Mouse (Mus musculus) c-Kit-positive CD71-positive TER-119-positive erythroid progenitor cells, embryonic 14.5 days (primary cell): ENCODE measurements around the gene Map3k19.
A peak's percentile ranks its signal among the peaks of the same experiment; 100 is the strongest.

ENCODE experiments used
- DNase-seq: peaks from one replicate; pipeline ENCODE4 v3.0.0-alpha.2; 2013; ENCODE audit warnings: low spot score

Gene Map3k19

DNA sequence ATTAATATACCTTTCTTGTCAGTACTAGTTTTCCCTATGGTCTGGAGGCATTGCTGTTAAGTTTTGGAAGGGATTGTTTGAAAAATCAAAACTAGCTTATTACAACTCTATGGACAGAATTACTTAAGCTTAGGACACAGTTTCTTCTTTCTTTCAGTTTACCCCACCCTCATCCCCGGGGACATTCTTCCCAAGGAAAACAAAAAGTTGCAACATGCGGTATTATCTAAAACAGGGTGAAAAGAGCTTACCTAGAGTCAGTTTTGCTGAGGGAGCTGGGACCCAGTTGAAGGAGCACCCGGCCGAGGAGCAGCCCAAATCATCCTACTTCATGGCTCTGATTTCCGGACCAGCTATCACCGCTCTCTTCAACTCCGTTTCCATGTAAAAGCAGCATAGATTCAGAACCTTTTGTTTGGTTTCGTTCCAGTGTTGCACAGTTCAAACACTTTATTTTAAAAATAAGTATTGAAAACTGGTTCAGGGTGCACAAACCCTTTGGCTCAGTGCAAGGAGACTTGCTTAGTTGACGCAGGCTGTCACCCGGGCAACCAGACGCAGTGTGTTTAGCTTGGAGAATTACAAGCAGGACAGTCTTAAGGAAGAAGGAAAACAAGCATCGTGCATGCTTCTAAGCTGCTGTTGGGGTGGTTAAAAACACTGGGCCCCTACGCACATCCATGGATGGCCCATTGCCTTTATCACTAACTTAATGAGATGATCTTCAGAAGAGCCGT, at the start of gene Map3k19:
TSS of gene Map3k19 (minus strand) at position 546 of the 737 bp plus-strand sequence.
- DNase-seq, result no peak

DNA sequence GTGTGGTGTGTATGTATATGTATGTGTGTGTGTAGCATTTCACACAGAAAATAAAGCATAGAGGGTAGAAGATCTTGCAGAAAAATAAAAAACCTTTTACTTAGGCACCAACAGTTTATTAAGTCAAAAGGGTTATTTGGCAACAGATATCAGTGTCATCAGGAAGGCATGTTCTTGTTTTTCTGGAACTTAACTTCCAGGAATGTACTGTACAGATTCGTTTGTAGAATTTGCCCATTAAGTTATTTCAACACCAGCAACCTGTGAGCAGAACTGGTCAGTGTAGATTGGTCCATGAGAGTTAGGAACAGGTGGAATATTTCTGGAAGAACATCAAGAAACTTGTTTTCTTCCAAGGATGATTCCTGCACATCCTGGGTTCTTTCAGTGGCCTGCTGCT, 44.6 kb upstream of the Map3k19 start:
- no peak for DNase-seq

DNA sequence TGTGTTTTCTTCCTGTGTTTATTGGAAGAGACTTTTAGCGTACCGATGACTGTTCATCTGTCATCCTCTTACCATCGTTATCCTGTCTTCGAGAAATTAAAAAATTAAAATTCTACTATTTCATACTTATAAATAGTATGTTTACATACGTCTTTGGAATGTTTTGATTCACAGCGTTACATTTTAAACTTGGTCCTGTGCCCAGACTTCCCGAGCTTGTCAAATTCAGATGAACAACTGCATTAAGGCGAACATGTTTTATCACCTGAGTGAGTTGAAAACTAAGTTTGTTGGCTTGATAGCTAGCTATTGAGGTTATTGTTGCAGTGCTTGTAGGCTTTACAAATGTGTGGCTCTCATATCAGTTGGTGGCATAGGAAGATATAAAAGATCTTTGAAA, 14.4 kb upstream of the Map3k19 start:
- DNase-seq, result peak; percentile 14

DNA sequence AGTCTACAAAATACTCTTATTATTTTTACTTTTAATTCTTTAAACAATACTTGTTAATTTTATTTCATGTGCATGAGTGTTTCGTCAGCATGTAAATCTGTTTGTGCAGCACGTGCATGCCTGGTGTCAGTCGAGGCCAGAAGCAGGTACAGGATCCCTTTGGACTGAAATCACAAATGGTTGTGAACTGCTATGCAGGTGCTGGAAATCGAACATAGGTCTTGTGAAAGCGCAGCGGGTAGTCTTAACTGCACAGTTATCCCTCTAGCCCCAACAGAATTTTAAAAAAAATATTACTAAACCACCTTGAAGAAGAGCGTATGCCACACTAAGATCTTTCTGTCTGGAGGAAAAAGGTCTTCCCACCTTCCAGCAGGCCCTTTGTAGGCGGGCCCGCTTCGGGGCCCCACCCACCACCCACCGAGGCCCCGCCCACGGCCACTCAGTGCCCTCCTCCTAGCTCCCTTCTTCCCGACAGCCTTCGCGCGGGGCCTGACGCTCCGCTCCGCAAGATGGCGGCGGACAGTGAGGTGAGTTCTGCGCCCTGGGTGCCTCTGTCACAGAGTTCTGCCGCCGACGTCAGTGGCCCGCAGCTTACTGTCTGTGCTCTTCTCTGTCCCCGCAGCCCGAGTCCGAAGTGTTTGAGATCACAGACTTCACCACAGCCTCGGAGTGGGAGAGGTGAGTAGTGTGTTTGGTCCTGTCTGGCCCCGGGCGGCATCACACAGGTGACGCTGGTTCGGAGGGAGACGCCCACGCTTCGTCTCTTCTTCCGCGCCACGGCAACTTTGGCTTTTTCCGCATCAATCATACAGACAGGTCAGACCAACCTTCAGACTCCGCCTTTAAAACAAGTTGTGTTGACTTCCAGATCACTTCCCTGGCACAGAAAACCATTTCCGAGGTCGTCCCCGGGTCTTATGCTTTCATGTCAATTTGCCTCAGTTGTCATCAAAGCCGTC, 13.8 kb upstream of the Map3k19 start, which contains the start of gene Rab3gap1:
TSS of gene Rab3gap1 (plus strand) at position 474 of the 962 bp plus-strand sequence.
- DNase-seq, result peak; percentile 86

DNA sequence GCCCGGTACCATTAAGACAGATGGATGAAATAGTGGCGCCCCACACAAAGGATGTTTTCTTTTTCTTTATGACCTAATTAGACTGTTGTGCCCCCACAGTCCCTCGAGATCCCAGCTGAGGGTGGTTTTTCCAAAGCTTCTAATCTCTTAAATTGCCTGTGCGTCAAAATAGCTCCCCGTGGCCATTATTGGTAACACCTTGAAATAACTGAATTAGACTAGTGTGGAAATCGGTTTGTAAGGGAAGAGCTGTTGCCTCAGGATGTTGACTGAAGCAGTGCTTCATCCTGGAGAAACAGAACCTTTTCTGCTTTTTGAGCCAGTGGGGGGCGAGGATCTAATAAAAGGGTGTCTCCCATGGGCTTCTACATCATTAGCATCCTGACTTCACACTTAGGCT, 9.0 kb upstream of the Map3k19 start:
- DNase-seq, result no peak

DNA sequence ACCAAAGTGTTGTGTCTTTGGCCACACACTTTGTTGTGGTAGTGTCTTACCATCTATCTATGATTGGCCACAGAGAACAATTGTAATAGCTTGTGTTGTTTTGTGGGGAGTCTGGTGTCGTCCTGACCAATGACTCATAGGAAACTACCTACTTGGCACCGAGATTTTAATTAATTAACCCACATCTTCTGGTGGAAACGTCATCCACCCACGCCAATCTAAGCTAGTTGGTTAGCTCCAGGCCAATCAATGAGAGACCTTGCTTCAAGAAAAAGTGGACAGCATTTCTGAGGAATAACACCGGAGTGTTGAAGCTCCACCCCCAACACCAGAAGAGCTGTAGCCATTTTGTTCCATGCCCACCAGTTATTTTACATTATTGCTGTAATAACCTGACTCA, 7.1 kb upstream of the Map3k19 start:
- no peak for DNase-seq

DNA sequence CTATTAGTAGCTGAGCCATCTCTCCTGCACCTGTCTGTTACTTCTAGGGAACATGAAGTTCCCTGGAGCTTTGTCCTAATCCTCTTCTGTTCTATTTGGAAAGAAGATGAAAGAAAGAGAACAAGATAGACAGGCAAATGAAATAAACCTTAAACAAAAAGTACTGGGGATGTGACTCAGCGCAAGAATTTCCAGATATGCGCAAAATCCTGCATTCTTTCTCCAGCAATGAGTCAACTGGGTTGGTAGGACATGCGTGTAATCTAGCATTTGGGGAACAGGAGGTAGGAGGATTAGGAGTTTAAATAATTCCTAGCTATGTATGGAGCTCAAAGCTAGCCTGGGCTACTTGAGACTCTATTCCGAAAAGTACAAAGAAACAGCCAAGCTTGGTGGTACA, 5.7 kb upstream of the Map3k19 start:
- no peak for DNase-seq

DNA sequence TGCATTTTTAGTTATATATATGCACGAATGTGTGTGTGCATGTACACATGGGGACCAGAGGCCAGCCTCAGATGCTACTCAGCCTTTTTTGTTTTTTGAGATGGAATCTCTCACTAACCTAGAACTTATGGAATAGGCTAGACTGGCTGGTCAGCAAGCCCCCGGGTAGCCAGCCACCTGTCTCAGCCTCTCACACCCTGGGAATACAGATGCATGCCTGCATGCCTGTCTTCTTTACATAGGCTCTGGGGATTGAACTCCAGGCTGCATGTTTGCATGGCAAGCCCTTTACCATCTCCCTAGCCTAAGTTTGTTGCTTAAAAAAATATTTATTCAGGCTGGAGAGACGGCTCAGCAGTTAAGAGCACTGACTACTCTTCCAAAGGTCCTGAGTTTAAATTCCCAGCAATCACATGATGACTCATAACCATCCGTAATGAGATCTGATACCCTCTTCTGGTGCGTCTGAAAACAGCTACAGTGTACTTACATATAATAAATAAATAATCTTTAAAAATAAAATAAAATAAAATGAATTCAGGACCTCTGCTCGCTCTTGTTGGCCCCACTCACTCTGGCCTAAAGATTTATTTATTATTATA, 5.1 kb upstream of the Map3k19 start:
- DNase-seq, result no peak

DNA sequence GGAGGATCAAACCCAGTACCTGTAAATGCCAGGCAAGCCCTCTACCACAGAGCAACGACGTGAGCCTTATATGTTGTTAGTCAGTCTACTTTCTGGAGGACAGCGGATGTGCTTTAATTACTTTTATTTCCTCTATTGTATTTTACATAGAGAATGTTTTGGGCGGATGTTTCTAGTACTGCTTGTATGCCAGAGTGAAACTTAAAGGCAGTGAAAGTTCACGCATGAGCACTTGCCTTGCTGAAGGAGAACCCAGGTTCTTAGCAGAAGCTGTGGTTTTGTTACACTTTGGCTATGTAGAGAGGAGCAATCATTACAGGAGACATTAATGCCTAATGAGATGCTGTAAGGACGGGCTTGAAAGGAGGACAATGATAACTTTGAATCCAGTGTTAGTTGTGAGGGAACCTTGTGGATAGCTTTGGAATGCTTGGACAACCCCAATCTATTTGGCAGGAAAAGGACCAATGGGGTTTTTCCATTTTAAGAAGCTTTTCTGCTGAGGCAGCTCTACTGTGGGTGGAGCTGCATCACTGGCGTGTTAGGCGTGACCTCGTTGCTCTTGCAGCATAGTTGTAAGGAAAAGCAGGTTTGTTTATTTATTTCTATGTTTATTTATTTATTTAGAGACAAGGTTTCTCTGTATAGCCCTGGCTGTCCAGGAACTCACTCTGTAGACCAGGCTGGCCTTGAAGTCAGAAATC, 4.3 kb upstream of the Map3k19 start:
- no peak for DNase-seq

DNA sequence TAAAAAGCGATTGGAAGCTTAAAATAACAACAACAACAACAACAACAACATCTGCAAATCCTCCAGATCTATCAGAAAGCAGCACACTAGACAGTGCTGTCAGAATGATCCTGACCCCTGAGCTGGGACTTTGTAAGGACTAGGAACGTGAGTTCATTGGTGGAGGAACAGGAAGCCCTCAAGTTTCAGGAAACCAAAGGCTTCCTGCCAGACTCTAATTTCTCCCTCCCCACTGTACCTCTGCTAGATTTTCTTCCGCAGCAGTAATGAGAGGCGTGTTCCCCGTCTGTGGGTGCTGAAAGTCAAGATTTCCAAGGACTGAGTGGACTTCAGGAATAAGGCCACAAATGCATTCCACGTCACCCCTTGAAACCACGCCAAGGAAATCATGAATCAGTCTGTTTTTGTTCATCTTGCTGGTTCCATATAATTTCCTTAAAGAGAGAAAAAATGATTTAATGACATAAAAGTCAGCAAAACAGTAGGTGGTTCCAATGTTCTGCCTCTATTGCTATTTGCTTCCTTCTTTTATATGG, 4.7 kb downstream of the Map3k19 start:
- no peak for DNase-seq

DNA sequence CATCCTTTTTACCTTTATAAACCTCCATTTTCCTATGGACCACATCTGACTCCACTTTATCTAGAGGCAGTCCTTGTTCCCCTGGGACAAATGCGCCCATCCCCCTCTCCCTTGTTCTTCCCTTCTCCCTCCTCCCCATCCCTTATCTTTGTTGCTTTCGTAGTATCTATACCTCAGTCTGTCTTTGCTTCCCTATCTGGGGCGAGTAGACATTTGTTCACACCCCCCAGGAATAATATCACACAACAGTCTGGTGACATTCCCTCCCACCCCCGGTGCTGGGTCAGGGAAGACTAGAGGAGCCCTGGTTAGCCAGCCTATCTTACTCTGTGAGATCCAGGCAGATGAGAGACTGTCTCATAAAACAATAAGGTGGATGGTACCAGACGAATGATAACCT, 9.4 kb downstream of the Map3k19 start:
- DNase-seq, result no peak

DNA sequence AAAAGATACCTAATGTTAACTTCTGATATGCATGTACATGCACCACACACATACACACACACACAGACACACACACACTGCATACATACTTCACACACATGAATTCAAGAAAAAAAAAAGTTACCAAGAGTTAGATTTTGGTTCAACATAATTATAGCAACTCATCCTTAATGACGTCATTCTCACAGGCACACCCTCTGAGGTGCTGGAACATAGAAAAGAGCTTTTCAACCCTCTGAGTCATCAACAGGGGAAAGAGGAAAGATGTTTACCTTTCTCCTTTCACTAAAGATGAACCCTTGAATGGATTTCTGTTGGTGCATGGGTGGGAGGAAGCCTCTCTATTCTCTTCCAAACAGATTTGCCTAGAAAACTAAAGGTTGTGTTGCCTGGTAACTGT, 16.2 kb downstream of the Map3k19 start:
- DNase-seq, result no peak

DNA sequence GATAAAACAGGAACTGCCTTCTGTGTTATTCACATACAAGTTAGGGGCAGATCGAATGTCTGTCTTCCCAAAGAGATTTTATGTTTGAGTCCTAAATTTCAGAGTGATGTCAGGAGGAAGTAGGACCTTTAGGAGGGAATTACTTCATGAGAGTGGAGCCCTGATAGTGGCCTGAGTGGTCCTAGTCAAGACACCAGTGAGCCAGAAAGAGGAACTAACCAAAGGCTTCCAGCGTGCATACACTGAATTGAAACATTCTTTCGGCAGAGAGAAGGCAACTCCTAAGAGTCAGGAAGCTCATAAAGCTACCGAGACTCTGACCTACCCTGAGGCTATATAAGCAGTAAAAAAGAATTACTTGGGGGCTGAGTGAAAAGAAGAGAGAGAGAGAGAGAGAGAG, 18.2 kb downstream of the Map3k19 start:
- DNase-seq, result no peak

DNA sequence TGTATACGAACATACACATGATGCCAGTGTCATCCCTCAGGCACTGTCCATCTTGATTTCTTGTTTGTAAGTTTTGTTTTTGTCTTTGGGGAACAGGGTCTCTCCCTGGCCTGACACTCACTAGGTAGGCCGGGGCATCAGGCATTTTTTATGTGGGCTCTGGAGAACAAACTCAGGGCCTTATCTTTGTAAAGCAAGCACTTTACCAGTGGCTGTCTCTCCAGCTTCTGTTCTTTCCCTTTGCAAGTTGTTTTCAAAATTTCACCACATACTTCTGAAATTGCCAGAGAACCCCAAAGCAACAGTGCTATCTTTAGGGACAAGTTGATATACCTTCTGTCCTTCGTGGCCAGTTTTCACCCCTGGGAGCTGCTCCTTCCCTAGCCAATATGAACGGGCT, 20.6 kb downstream of the Map3k19 start:
- no peak for DNase-seq

DNA sequence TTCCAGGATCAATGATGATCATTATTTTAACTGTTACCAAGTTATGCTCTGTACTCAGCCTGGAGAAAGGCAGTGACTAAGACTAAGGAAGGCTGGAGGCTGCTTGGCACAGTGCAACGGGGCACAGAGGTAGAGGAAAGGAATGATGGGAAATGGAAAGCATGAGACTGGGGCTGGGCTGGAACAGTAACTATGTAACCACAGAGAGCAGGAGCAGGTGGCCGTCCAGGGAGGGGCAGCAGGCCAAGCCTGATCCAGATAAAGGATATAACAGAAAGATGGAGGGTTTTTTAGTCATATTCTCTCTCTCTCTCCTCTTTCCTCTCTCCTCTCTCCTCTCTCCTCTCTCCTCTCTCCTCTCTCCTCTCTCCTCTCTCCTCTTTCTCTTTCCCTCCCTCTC, 21.1 kb downstream of the Map3k19 start:
- no peak for DNase-seq

DNA sequence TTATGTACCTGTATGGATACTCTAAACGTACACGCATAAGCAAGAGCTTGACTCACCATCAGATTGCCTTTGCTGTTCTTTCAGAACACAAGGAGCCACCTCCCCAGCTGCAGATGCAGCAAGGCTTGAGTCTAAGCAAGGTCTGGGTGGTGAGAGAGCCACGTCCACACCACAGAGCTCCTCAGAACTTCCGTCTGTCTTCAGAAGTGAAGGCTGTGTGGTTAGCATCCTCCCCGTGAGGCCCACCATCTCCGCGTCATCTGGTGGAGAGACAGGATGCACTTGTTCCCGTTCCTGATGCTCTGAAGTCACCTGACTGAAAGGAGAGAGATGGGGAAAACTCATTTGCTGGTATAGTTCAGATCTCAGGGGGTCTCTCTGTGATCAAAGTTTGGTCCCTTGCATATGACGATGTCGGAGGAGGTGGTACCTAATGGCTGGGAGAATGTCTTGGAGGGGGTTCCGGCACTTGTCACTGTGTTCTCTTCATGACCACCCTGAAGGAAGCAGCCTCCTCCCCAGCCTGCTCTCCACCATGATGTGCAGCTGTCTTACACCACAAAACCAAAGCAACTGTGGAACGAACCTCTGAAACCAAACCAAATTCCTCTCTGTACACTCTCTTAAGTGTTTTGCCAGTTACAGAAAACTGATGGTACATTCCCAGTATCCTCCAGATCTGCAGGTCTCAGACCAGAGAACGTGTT, 24.5 kb downstream of the Map3k19 start:
- DNase-seq, result no peak

DNA sequence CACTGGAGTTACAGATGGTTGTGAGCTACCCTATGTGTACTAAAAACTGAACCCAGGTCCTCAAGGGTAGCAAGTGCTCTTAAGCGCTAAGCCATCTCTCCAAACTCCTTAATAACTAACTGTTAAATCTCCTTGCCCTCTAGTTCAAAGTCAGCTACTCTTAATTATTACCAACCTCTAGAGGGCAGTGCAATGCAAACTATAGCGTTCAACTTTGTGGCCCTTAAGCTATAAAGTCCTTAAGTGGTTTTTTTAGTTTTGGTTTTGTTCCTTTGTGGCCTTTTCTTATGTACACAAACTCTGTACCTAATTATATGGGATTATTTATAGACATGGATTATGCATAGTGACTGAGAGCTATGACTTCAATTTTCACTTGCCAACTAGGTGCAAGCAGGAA, 27.5 kb downstream of the Map3k19 start:
- DNase-seq, result peak; percentile 60

DNA sequence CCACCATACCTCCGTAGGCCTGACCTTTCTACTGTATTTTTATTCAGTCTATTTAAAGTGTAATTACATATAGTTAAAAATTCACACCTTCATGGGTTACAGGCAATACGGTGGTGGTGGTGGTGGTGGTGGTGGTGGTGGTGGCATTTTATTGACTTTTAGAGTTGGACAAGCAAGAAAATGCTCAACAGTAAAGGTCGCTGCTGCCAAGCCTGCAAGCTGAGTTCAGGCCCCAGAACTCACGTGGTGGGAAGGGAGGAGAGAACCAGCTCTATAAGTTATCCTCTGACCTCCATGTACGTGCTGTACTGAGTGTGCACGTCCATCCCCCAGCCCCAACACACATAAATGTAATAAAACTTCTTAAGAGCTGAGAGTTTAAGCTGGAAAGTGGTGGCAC, 38.5 kb downstream of the Map3k19 start:
- no peak for DNase-seq

DNA sequence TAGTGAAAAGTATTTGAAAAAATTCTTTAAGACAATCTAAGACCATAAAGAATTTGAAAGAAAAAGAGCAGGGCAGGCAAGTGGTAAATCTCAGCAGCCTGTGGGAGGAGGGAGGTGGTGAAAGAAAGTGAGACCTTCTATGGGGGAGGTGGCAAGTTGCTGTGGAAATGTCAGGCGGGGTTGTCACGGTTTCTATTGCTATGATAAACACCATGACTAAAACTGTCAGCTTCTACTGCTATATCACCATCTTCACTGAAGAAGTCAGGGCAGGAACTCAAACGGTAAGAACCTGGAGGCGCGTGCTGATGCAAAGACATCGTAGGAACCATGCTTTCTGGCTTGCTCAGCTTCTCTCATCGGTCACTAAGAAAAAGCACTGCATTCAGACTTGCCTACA, 41.9 kb downstream of the Map3k19 start:
- DNase-seq, result no peak

DNA sequence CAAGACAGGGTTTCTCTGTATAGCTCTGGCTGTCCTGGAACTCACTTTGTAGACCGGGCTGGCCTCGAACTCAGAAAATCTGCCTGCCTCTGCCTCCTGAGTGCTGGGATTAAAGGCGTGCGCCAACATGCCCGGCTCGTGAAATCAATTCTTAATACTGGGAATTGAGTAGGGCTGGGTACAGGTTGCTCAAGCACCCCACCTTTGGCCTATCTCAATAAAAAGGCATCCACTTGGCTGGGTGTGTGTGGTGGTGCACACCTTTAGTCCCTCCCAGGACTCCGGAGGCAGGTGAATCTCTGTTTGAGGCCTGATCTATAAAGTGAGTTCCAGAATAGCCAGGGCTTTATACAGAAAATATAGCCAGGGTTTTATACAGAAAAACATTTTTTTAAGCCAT, 46.2 kb downstream of the Map3k19 start:
- DNase-seq, result no peak

DNA sequence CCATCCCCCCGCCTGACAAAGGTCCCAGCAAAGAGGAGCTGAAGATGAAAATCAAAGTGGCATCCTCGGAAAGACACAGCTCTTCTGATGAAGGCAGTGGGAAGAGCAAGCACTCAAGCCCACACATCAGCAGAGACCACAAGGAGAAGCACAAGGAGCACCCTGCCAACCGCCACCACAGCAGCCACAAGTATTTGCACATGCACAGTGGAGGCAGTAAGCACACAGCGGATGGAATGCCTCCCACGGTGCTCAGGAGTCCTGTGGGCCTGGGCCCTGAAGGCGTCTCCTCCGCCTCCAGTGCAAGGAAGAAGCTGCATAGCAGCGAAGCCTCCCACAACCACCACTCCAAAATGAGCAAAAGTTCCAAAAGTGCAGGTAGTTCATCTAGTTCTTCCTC, 51.9 kb downstream of the Map3k19 start:
- no peak for DNase-seq
